Mouse (Mus musculus): ENCODE measurements around the gene Cct4. TPM values are rescaled to one million over a fixed set of nuclear protein-coding genes. Genes with fewer than 3 reads are reported as not detected.

Cct4 gene
- polyA plus RNA-seq (2012; rRNA removed) = 165 and 248 TPM in 2 replicates

DNA sequence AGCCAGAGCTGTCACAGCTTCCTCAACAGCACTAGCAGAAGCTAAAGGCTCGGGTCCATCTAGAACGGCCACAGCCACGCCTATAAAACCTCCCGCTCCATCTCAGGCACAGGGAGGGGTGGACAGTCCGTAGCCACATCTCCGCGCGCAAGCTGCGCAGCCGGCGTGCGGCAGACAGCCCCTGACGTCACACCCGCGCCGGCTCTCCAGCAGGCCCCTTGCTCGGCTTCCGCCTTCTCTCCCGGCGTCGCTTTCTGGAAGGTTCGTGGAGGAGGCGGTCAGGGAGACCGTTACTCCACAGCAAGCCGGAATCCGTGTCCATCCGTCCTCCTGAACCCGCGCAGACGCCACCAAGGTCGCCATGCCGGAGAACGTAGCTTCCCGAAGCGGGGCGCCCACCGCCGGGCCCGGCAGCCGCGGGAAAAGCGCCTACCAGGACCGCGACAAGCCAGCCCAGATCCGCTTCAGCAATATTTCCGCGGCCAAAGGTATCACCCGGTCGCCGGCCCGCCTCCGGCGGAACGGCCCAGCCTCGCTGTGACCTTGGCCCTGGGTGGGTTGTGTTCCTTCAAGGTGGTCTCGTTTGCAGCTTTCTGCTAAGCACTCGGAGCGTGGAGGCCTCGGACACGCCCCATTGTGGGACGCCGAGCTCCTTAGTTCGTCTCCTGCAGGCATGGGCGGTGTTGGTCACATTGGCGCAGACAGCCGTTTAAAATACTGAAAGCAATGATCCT, at the start of gene Cct4:
TSS of gene Cct4 (plus strand) at position 127 of the 734 bp plus-strand sequence.

DNA sequence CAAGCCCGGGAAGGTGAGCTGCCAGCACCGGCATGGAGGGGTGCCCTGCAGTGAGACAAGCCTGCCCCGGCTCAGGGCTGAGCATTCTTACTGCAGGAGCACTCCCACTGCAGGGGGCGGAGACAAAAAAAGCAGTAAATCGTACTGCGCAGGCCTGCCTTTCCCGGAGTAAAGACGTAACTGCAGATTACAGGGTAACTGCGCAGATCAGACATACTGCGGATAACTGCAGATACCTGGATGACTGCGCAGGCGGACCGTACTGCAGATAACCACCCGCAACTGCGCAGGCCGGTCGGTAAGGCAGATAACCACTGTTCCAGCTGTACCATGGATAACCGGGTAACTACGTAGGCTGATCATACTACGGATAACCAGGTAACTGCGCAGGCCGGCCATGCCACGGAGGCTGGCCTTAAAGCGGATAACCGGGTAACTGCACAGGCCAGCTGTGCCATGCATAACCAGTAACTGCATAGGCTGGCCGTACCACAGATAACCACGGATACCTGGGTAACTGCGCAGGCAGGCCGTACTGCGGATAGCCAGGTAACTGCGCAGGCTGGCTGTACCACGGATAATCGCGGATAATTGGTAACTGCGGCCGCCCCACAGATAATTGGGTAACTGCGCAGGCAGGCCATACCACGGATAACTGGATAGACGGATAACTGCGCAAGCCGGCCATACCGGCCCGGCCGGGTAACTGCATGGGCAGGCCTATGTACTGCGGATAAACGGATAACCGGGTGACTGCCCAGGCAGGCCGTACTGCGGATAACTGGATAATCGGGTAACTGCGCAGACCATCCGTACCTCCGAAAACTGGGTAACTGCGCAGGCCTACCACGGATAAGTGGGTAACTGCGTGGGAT, 18.2 kb upstream of the Cct4 start, which contains the start of gene Zrsr1:
TSS of gene Zrsr1 (plus strand) at position 171 of the 875 bp plus-strand sequence.

DNA sequence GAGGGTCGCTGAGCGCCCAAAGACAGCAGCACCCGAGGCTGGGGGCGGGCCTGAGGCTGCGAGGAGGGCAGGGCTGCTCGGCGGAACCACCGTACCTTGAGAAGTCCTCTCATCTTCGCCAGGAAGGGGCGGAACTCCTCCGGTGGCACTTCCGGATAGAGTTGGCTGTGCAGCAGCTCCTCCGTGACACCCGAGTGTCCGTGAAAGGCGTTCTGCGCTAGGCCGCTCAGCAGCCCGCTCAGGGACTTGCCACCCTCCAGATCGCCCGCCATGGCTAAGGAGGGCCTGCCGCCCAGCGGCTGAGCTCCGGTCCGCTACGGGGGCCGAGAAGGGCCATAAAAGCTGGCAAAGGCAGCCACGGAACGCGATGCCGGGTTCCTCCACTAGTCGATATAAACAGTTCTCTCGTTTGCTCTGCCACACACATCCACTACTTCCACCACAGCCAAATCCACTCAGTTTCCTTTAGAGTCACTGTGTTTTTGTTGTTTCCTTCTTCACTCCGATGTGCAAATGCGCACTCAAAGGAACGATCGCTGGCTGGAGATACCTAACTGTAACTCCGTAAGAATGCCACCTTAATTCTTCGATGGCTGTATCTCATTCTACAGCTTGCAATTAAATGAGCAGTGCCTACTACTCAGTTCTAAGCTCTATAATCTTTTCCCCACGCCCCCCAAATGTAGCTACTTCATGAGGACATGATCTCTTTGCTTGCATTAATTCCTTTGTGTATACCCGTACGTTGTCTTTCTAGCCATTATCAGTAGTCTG, 8.1 kb upstream of the Cct4 start, which contains the start of the genes Gm28048 and Commd1:
TSS of gene Gm28048 (minus strand) at position 107 of the 774 bp plus-strand sequence.
TSS of gene Commd1 (minus strand) at position 399 of the 774 bp plus-strand sequence.

DNA sequence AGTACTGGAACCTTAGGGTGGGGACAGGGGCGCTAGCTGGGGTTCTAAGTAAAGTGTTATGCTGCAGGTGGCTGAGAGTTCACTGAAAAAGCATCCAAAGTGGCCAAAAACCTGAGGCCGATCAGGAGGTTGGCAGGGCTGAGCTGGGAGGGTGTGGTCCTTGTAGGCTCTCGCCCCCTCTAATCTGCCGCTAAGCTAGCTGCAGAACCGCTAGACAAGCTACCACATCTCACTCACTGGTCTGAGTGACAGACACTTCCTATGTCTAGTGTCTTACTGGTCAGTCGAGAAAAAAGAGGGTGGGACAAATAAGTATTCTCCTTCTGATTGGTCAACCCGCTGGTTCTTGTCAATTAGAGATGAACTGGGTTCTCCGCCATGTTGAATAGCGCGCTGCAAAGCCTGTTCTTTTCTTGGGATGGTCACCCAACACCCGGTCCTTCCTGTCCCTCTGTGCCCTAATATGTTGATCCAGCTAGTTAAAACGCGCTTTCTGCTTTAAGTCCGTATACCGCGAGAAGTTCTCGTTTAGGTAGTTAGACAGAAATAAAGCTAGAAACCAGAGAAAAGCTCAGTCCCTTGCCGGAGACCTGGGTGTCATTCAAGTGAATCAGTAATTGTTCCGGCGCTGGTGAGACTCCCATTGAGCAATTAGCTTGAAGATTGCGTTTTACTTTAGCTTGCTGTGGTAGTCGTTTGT, 17.3 kb downstream of the Cct4 start, which contains the start of gene Fam161a:
TSS of gene Fam161a (plus strand) at position 51 of the 700 bp plus-strand sequence.

Other genes with a start within 250 kb of the Cct4 start
- gene B3gnt2, start 129.6 kb upstream of the Cct4 start, polyA plus RNA-seq (2012; rRNA removed) = 2.7 and 3.3 TPM in 2 replicates
- gene Zrsr1, start 18.5 kb upstream of the Cct4 start, polyA plus RNA-seq (2012; rRNA removed) = 18.1 and 19.1 TPM in 2 replicates
- gene Gm28048, start 8.4 kb upstream of the Cct4 start, polyA plus RNA-seq (2012; rRNA removed) = 0.97 and 1.1 TPM in 2 replicates
- 76.5 and 83.5 TPM in 2 replicates for gene Commd1, start 8.1 kb upstream of the Cct4 start, polyA plus RNA-seq (2012; rRNA removed)
- gene Fam161a, start 17.0 kb downstream of the Cct4 start, polyA plus RNA-seq (2012; rRNA removed) = 5.0 and 5.9 TPM in 2 replicates

Data from central nervous system, embryonic 14 days (tissue).